Mouse (Mus musculus): ENCODE results near the gene Wnt3a. TPM values are rescaled to one million over a fixed set of nuclear protein-coding genes. Genes with fewer than 3 reads are reported as not detected.
A peak's percentile ranks its signal among the peaks of the same experiment; 100 is the strongest.

Gene Wnt3a
- polyA plus RNA-seq, 1 experiment from 2014 or later = 2.0 TPM

GRCm38 (mm10) chr11:59312060-59312459 is 21.5 kb upstream of the Wnt3a start:
- Histone ChIP-seq H3K4me3 (ENCODE audit: low read depth, low read length) (no peak overlapping the region), H3K4me1 (replicated peaks; ENCODE audit: control insufficient read depth, insufficient read depth) (peaks cover 6% of the 10 kb centered on the region; the same call in 1 of the 2 replicates), H3K27me3 (ENCODE audit: control insufficient read depth, insufficient read depth, low read length) (no peaks in the 10 kb centered on the region), H3K9me3 (ENCODE audit: control insufficient read depth, low read length) (no peaks in the 10 kb centered on the region), H3K27ac (replicated peaks) (no peak overlapping the region), H3K36me3 (ENCODE audit: control insufficient read depth, insufficient read depth, low read length) (no peaks in the 10 kb centered on the region), H3K4me2 (replicated peaks; ENCODE audit: low read depth) (no peak overlapping the region), H3K9ac (ENCODE audit: low read length) (no peak overlapping the region)
- DNase-seq (ENCODE audit: low spot score) = no peak
- no peak for ATAC-seq (ENCODE audit: low FRiP score, low TSS enrichment)
- whole genome bisulfite sequencing = 79% methylated on average over 6 of the region's 6 CpGs
- no peak for TF ChIP-seq CTCF (IDR thresholded peaks at IDR 0.05; ENCODE audit: low read depth)
- TF ChIP-seq EP300 (optimal IDR thresholded peaks at IDR 0.05) = no peak

- Histone ChIP-seq H3K4me2 (replicated peaks; ENCODE audit: low read depth) (no peak overlapping the region), H3K4me3 (ENCODE audit: low read depth, low read length) (no peak overlapping the region), H3K27me3 (ENCODE audit: control insufficient read depth, insufficient read depth, low read length) (no peaks in the 10 kb centered on the region), H3K36me3 (ENCODE audit: control insufficient read depth, insufficient read depth, low read length) (no peaks in the 10 kb centered on the region), H3K27ac (replicated peaks) (peak overlapping the region; percentile 69; the same call in 1 of the 2 replicates), H3K9ac (ENCODE audit: low read length) (no peak overlapping the region), H3K9me3 (ENCODE audit: control insufficient read depth, low read length) (no peaks in the 10 kb centered on the region), H3K4me1 (replicated peaks; ENCODE audit: control insufficient read depth, insufficient read depth) (peaks cover 6% of the 10 kb centered on the region)
- WGBS = 56% methylated on average over 8 of the region's 8 CpGs
- no peak for ATAC-seq (ENCODE audit: low FRiP score, low TSS enrichment)
- no peak for DNase-seq (ENCODE audit: low spot score)
- TF ChIP-seq EP300 (optimal IDR thresholded peaks at IDR 0.05) (no peak), CTCF (IDR thresholded peaks at IDR 0.05; ENCODE audit: low read depth) (no peak)
Measured at GRCm38 (mm10) chr11:59309976-59310375, 19.4 kb upstream of the Wnt3a start.

- Histone ChIP-seq H3K27ac (replicated peaks) (peak overlapping the region; percentile 69), H3K36me3 (ENCODE audit: control insufficient read depth, insufficient read depth, low read length) (no peaks in the 10 kb centered on the region), H3K27me3 (ENCODE audit: control insufficient read depth, insufficient read depth, low read length) (no peaks in the 10 kb centered on the region), H3K9ac (ENCODE audit: low read length) (peak overlapping the region; percentile 27; the same call in 1 of the 2 replicates), H3K4me3 (ENCODE audit: low read depth, low read length) (no peak overlapping the region), H3K9me3 (ENCODE audit: control insufficient read depth, low read length) (no peaks in the 10 kb centered on the region), H3K4me2 (replicated peaks; ENCODE audit: low read depth) (peak overlapping the region; percentile 90), H3K4me1 (replicated peaks; ENCODE audit: control insufficient read depth, insufficient read depth) (peaks cover 6% of the 10 kb centered on the region)
- DNase-seq (ENCODE audit: low spot score) = peak; percentile 79
- 27% methylated on average over 10 of the region's 12 CpGs for WGBS
- peak; percentile 76 for ATAC-seq (ENCODE audit: low FRiP score, low TSS enrichment)
- TF ChIP-seq CTCF (IDR thresholded peaks at IDR 0.05; ENCODE audit: low read depth) (0 out of 2 replicates have a peak, but pooled peaks have one; percentile 14), EP300 (optimal IDR thresholded peaks at IDR 0.05) (no peak)
Measured at GRCm38 (mm10) chr11:59309106-59309805, 18.7 kb upstream of the Wnt3a start.

GRCm38 (mm10) chr11:59308625-59309024 is 18.1 kb upstream of the Wnt3a start:
- no peak for DNase-seq (ENCODE audit: low spot score)
- Histone ChIP-seq H3K9ac (ENCODE audit: low read length) (peak overlapping the region; percentile 27; the same call in 1 of the 2 replicates), H3K27ac (replicated peaks) (peak overlapping the region; percentile 69), H3K4me2 (replicated peaks; ENCODE audit: low read depth) (peak overlapping the region; percentile 90), H3K4me3 (ENCODE audit: low read depth, low read length) (0 out of 2 replicates have a peak overlapping the region, but pooled peaks have one; percentile 70), H3K9me3 (ENCODE audit: control insufficient read depth, low read length) (no peaks in the 10 kb centered on the region), H3K27me3 (ENCODE audit: control insufficient read depth, insufficient read depth, low read length) (no peaks in the 10 kb centered on the region), H3K4me1 (replicated peaks; ENCODE audit: control insufficient read depth, insufficient read depth) (peaks cover 6% of the 10 kb centered on the region), H3K36me3 (ENCODE audit: control insufficient read depth, insufficient read depth, low read length) (no peaks in the 10 kb centered on the region)
- WGBS = 37% methylated on average over 6 of the region's 6 CpGs
- no peak for ATAC-seq (ENCODE audit: low FRiP score, low TSS enrichment)
- TF ChIP-seq EP300 (optimal IDR thresholded peaks at IDR 0.05) (no peak), CTCF (IDR thresholded peaks at IDR 0.05; ENCODE audit: low read depth) (no peak)

- DNase-seq (ENCODE audit: low spot score) (no peak), ATAC-seq (ENCODE audit: low FRiP score, low TSS enrichment) (peak; percentile 20)
- no peaks in the 10 kb centered on the region for H3K36me3 ChIP-seq (ENCODE audit: control insufficient read depth, insufficient read depth, low read length)
- peak overlapping the region; percentile 90 for H3K4me2 ChIP-seq (replicated peaks; ENCODE audit: low read depth)
- H3K9ac ChIP-seq (ENCODE audit: low read length) = peak overlapping the region; percentile 18; the same call in 1 of the 2 replicates
- TF ChIP-seq EP300 (optimal IDR thresholded peaks at IDR 0.05) (no peak), CTCF (IDR thresholded peaks at IDR 0.05; ENCODE audit: low read depth) (no peak)
- no peaks in the 10 kb centered on the region for H3K27me3 ChIP-seq (ENCODE audit: control insufficient read depth, insufficient read depth, low read length)
- H3K4me3 ChIP-seq (ENCODE audit: low read depth, low read length) = peak overlapping the region; percentile 70
- H3K9me3 ChIP-seq (ENCODE audit: control insufficient read depth, low read length) = no peaks in the 10 kb centered on the region
- peak overlapping the region; percentile 69; the same call in 1 of the 2 replicates for H3K27ac ChIP-seq (replicated peaks)
- peaks cover 3% of the 10 kb centered on the region for H3K4me1 ChIP-seq (replicated peaks; ENCODE audit: control insufficient read depth, insufficient read depth)
- whole genome bisulfite sequencing = 29% methylated on average over 12 of the region's 12 CpGs
Measured at GRCm38 (mm10) chr11:59308164-59308542, 17.6 kb upstream of the Wnt3a start.
